Mouse (Mus musculus) forebrain, embryonic 12.5 days (tissue): ENCODE results near the gene Pax1. TPM values are rescaled to one million over a fixed set of nuclear protein-coding genes. Genes with fewer than 3 reads are reported as not detected.

Experiments used
- ATAC-seq: fragments of 200-750 bp; cut with Nextera tagmentation; 2 replicates; pipeline ENCODE4 v1.8.0; 2017; ENCODE audit warnings: moderate TSS enrichment; ENCODE audit not compliant: low FRiP score
- H3K27ac ChIP-seq: fragments of 300-500 bp; sonication (generic); 2 replicates; pipeline ENCODE4 v1.5.1; 2016; ENCODE audit warnings: mild to moderate bottlenecking
- H3K27me3 ChIP-seq: fragments of 300-500 bp; sonication (generic); 2 replicates; pipeline ENCODE4 v1.6.1; 2016; ENCODE audit warnings: mild to moderate bottlenecking
- H3K36me3 ChIP-seq: fragments of 300-500 bp; sonication (generic); replicated peaks from 2 replicates; pipeline ENCODE4 v1.6.1; 2016; ENCODE audit warnings: mild to moderate bottlenecking
- H3K4me1 ChIP-seq: fragments of 300-500 bp; sonication (generic); 2 replicates; pipeline ENCODE4 v1.6.1; 2016
- H3K4me2 ChIP-seq: fragments of 300-500 bp; sonication (generic); 2 replicates; pipeline ENCODE4 v1.6.1; 2016; ENCODE audit warnings: mild to moderate bottlenecking, moderate library complexity
- H3K4me3 ChIP-seq: fragments of 300-500 bp; sonication (generic); replicated peaks from 2 replicates; pipeline ENCODE4 v1.5.1; 2016; ENCODE audit warnings: mild to moderate bottlenecking
- H3K9ac ChIP-seq: fragments of 300-500 bp; sonication (generic); 2 replicates; pipeline ENCODE4 v1.6.1; 2016; ENCODE audit warnings: mild to moderate bottlenecking
- H3K9me3 ChIP-seq: fragments of 300-500 bp; sonication (generic); 2 replicates; pipeline ENCODE4 v1.6.1; 2016
- WGBS: fragments of 180-500 bp; shearing (Covaris S2); methylation state at CpG from one replicate; pipeline ENCODE4 v1.1.7; 2016; 5-methylcytosine and 5-hydroxymethylcytosine counted together
- polyA plus RNA-seq: library from polyadenylated mRNA; unstranded; fragments of >200 nt; fragmentation: Nextera tagmentation; extraction: Ambion mirVana; gene quantifications from 2 replicates; pipeline ENCODE4 v1.2.1, GENCODE M21; 2016

The Pax1 gene
- polyA plus RNA-seq, result 1.4 and 2.2 TPM in 2 replicates

- under 1% methylated on average over 18 of the region's 18 CpGs for WGBS
- no peak within 1 kb of the TSS for H3K4me2 ChIP-seq
Observed at GRCm38 (mm10) chr2:147361581-147361980, at the start of gene Pax1. Pax1 (plus strand) TSS chr2:147361925.

GRCm38 (mm10) chr2:147321036-147321435 is 40.7 kb upstream of the Pax1 start:
- no peak overlapping the region for H3K4me3 ChIP-seq
- H3K27me3 ChIP-seq, result peaks cover 25% of the 10 kb centered on the region
- H3K9me3 ChIP-seq, result no peaks in the 10 kb centered on the region
- no peak overlapping the region for H3K27ac ChIP-seq
- no peaks in the 10 kb centered on the region for H3K36me3 ChIP-seq
- no peak overlapping the region for H3K9ac ChIP-seq
- 8% methylated on average over 9 of the region's 9 CpGs for WGBS
- no peaks in the 10 kb centered on the region for H3K4me1 ChIP-seq
- no peak overlapping the region for H3K4me2 ChIP-seq
- 0 out of 2 replicates have a peak, but pooled peaks have one; percentile 58 for ATAC-seq

More at GRCm38 (mm10) chr2:147361581-147361980, at the start of gene Pax1:
- no peak within 1 kb of the TSS for H3K9ac ChIP-seq
- H3K36me3 ChIP-seq, result no peaks in the 10 kb centered on the region
- H3K27me3 ChIP-seq, result peaks cover 94% of the 10 kb centered on the region
- ATAC-seq, result no peak
- H3K4me3 ChIP-seq, result no peak within 1 kb of the TSS
- H3K27ac ChIP-seq, result no peak within 1 kb of the TSS
- no peaks in the 10 kb centered on the region for H3K9me3 ChIP-seq
- H3K4me1 ChIP-seq, result peaks cover 18% of the 10 kb centered on the region

- H3K9ac ChIP-seq, result no peak overlapping the region
- peaks cover 15% of the 10 kb centered on the region for H3K27me3 ChIP-seq
- ATAC-seq, result no peak
- H3K36me3 ChIP-seq, result no peaks in the 10 kb centered on the region
- no peaks in the 10 kb centered on the region for H3K4me1 ChIP-seq
- H3K4me3 ChIP-seq, result no peak overlapping the region
- no peaks in the 10 kb centered on the region for H3K9me3 ChIP-seq
- H3K27ac ChIP-seq, result no peak overlapping the region
- WGBS, result 76% methylated on average over 2 of the region's 2 CpGs
- H3K4me2 ChIP-seq, result no peak overlapping the region
Observed at GRCm38 (mm10) chr2:147325178-147325577, 36.5 kb upstream of the Pax1 start.

GRCm38 (mm10) chr2:147332731-147333130 is 29.0 kb upstream of the Pax1 start:
- ATAC-seq, result no peak
- Histone ChIP-seq H3K27ac (no peak overlapping the region), H3K27me3 (no peaks in the 10 kb centered on the region), H3K9me3 (no peaks in the 10 kb centered on the region), H3K9ac (no peak overlapping the region), H3K36me3 (no peaks in the 10 kb centered on the region), H3K4me2 (no peak overlapping the region), H3K4me3 (no peak overlapping the region), H3K4me1 (no peaks in the 10 kb centered on the region)
- WGBS, result 85% methylated on average over 2 of the region's 2 CpGs

- no peak for ATAC-seq
- Histone ChIP-seq H3K36me3 (no peaks in the 10 kb centered on the region), H3K9me3 (no peaks in the 10 kb centered on the region), H3K27ac (no peak overlapping the region), H3K9ac (no peak overlapping the region), H3K27me3 (no peaks in the 10 kb centered on the region), H3K4me1 (no peaks in the 10 kb centered on the region), H3K4me2 (no peak overlapping the region), H3K4me3 (no peak overlapping the region)
- WGBS, result 75% methylated on average over 15 of the region's 15 CpGs
Observed at GRCm38 (mm10) chr2:147338729-147339128, 23.0 kb upstream of the Pax1 start.

- Histone ChIP-seq H3K9ac (no peak overlapping the region), H3K4me3 (no peak overlapping the region), H3K4me1 (no peaks in the 10 kb centered on the region), H3K36me3 (no peaks in the 10 kb centered on the region), H3K27ac (no peak overlapping the region), H3K27me3 (no peaks in the 10 kb centered on the region), H3K4me2 (no peak overlapping the region), H3K9me3 (no peaks in the 10 kb centered on the region)
- ATAC-seq, result no peak
- 83% methylated on average over 4 of the region's 4 CpGs for WGBS
Observed at GRCm38 (mm10) chr2:147339796-147340195, 21.9 kb upstream of the Pax1 start.

- H3K4me3 ChIP-seq, result no peak overlapping the region
- H3K9ac ChIP-seq, result no peak overlapping the region
- no peaks in the 10 kb centered on the region for H3K4me1 ChIP-seq
- WGBS, result 17% methylated on average over 2 of the region's 2 CpGs
- no peaks in the 10 kb centered on the region for H3K9me3 ChIP-seq
- H3K36me3 ChIP-seq, result no peaks in the 10 kb centered on the region
- no peak overlapping the region for H3K27ac ChIP-seq
- no peak for ATAC-seq
- H3K27me3 ChIP-seq, result no peaks in the 10 kb centered on the region
- H3K4me2 ChIP-seq, result no peak overlapping the region
Observed at GRCm38 (mm10) chr2:147342198-147342597, 19.5 kb upstream of the Pax1 start.

- Histone ChIP-seq H3K9me3 (no peaks in the 10 kb centered on the region), H3K27me3 (peaks cover 93% of the 10 kb centered on the region), H3K27ac (no peak overlapping the region), H3K4me3 (no peak overlapping the region), H3K36me3 (no peaks in the 10 kb centered on the region), H3K4me1 (0 out of 2 replicates have a peak, but pooled peaks cover 6% of the 10 kb centered on the region), H3K9ac (no peak overlapping the region), H3K4me2 (no peak overlapping the region)
- no peak for ATAC-seq
- WGBS, result 1% methylated on average over 4 of the region's 4 CpGs
Observed at GRCm38 (mm10) chr2:147359716-147360115, 2.0 kb upstream of the Pax1 start.

GRCm38 (mm10) chr2:147360401-147360800 is 1.3 kb upstream of the Pax1 start:
- under 1% methylated on average over 7 of the region's 7 CpGs for WGBS
- ATAC-seq, result no peak
- H3K9me3 ChIP-seq, result no peaks in the 10 kb centered on the region
- H3K9ac ChIP-seq, result no peak overlapping the region
- no peak overlapping the region for H3K4me2 ChIP-seq
- H3K36me3 ChIP-seq, result no peaks in the 10 kb centered on the region
- H3K4me3 ChIP-seq, result no peak overlapping the region
- peaks cover 12% of the 10 kb centered on the region for H3K4me1 ChIP-seq
- H3K27me3 ChIP-seq, result peaks cover 94% of the 10 kb centered on the region
- H3K27ac ChIP-seq, result no peak overlapping the region

- Histone ChIP-seq H3K4me3 (no peak overlapping the region), H3K9ac (no peak overlapping the region), H3K36me3 (no peaks in the 10 kb centered on the region), H3K4me1 (peaks cover 16% of the 10 kb centered on the region), H3K4me2 (no peak overlapping the region), H3K9me3 (no peaks in the 10 kb centered on the region), H3K27me3 (peaks cover 94% of the 10 kb centered on the region), H3K27ac (no peak overlapping the region)
- 2% methylated on average over 5 of the region's 5 CpGs for WGBS
- ATAC-seq, result no peak
Observed at GRCm38 (mm10) chr2:147360856-147361255, 869 bp upstream of the Pax1 start.

GRCm38 (mm10) chr2:147362316-147362715 is 591 bp downstream of the Pax1 start:
- peaks cover 18% of the 10 kb centered on the region for H3K4me1 ChIP-seq
- H3K4me2 ChIP-seq, result no peak overlapping the region
- no peak overlapping the region for H3K4me3 ChIP-seq
- WGBS, result under 1% methylated on average over 18 of the region's 18 CpGs
- H3K36me3 ChIP-seq, result no peaks in the 10 kb centered on the region
- H3K9ac ChIP-seq, result no peak overlapping the region
- ATAC-seq, result no peak
- peaks cover 96% of the 10 kb centered on the region for H3K27me3 ChIP-seq
- no peak overlapping the region for H3K27ac ChIP-seq
- H3K9me3 ChIP-seq, result no peaks in the 10 kb centered on the region

- H3K4me2 ChIP-seq, result no peak overlapping the region
- no peak for ATAC-seq
Observed at GRCm38 (mm10) chr2:147363401-147364130, 1.8 kb downstream of the Pax1 start.

GRCm38 (mm10) chr2:147364198-147364597 is 2.5 kb downstream of the Pax1 start:
- Histone ChIP-seq H3K27ac (no peak overlapping the region), H3K9me3 (no peaks in the 10 kb centered on the region), H3K27me3 (peaks cover 92% of the 10 kb centered on the region), H3K36me3 (no peaks in the 10 kb centered on the region), H3K4me1 (peaks cover 18% of the 10 kb centered on the region), H3K9ac (no peak overlapping the region), H3K4me2 (no peak overlapping the region), H3K4me3 (no peak overlapping the region)
- WGBS, result 4% methylated on average over 6 of the region's 6 CpGs
- no peak for ATAC-seq

More at GRCm38 (mm10) chr2:147363401-147364130, 1.8 kb downstream of the Pax1 start:
- Histone ChIP-seq H3K9me3 (no peaks in the 10 kb centered on the region), H3K9ac (no peak overlapping the region), H3K27me3 (peaks cover 98% of the 10 kb centered on the region), H3K36me3 (no peaks in the 10 kb centered on the region), H3K4me1 (peaks cover 18% of the 10 kb centered on the region), H3K27ac (no peak overlapping the region), H3K4me3 (no peak overlapping the region)
- WGBS, result 3% methylated on average over 6 of the region's 6 CpGs
